16 mouse cellular contexts compared by ENCODE assay signal in the genomic region with DNA sequence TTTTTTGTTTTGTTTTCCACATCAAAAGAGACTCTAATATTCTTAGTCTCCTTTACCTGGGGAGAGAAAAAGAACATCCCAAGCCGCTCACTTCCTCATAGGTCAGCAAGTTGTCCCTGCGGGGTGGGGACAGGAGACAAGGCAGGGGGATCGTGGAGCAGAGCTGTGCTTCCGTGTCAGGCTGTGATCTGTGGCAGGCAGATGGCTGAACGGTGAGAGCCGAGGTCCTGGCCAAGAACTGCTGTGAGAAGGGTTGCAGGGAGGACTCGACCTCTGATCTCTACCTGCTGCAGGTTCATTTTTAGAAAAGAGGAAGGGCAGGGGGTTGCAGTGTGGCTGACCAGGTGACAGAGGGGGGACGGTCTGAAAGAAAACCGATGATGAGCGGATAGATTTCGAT.
DNase-seq lines count a peak whose midpoint lies in the region; ATAC-seq lines count a peak whose summit lies in the region.
"Had no signal": no experiment of that assay in that cellular context is flagged by ENCODE, and none has a peak within 500 bp of the region (broad histone marks: within the 10 kb centered on the region; RNA-seq: fewer than 3 reads in every experiment).

No protein-coding gene starts in this region.

- ATAC-seq in megakaryocyte progenitor cell, adult 5-6 weeks (replicated peaks; ENCODE audit: poor library complexity), result no peak
- ATAC-seq: CD4-positive, CD25-positive, alpha-beta regulatory T cell, adult 4 months; forebrain, embryonic 15.5 days; hindbrain, embryonic 16.5 days had no signal

- DNase-seq in left cerebral cortex, postnatal 4 days, result peak; percentile 48
- no peak for DNase-seq in left cerebral cortex, postnatal 25 days (ENCODE audit: low spot score in 2 of 2)
- DNase-seq in cerebellum, adult 11 months, result peak; percentile 79
- peak; percentile 80 for DNase-seq in cerebellum, adult 8-10 months
- DNase-seq in cerebellum, postnatal 14 days, result peak; percentile 85 to 93
- DNase-seq in layer of hippocampus, adult 11-12 months (ENCODE audit: low spot score), result no peak
- DNase-seq in kidney, adult 9 months, result no peak
- DNase-seq: adrenal gland, postnatal 10 days; B cell, adult 2 months; gastrocnemius, postnatal 25 days; heart, postnatal 36 days; kidney, adult 11 months had no signal

- intact Hi-C loops in left cerebral cortex, postnatal 4 days (cut with DNase I), result no loop called here
- intact Hi-C loops in left cerebral cortex, postnatal 25 days (cut with DNase I), result no loop called here

Comparison
In these comparisons a context has a peak if more than half of its experiments do, and no peak if none do; other contexts are left out.
1. DNase-seq: peak in left cerebral cortex, postnatal 4 days (single experiment), cerebellum, adult 11 months (single experiment), cerebellum, adult 8-10 months (single experiment) and cerebellum, postnatal 14 days (2 of 2); none in left cerebral cortex, postnatal 25 days (0 of 2), layer of hippocampus, adult 11-12 months (single experiment) and kidney, adult 9 months (single experiment).